Mouse (Mus musculus) myocyte (in vitro differentiated cells): ENCODE data around the gene Supt4a. TPM values are rescaled to one million over a fixed set of nuclear protein-coding genes. Genes with fewer than 3 reads are reported as not detected.

Experiments
- H3K27me3 ChIP-seq: one replicate; pipeline ENCODE4 v1.6.1; 2011; ENCODE audit not compliant: control insufficient read depth, insufficient read depth, insufficient read length
- H3K36me3 ChIP-seq: one replicate; pipeline ENCODE4 v1.6.1; 2011; ENCODE audit not compliant: control insufficient read depth, insufficient read depth
- H3K4me2 ChIP-seq: one replicate; pipeline ENCODE4 v1.6.1; 2011; ENCODE audit warnings: low read depth, control low read depth
- H3K4me3 ChIP-seq: one replicate; pipeline ENCODE4 v1.5.1; 2011; ENCODE audit warnings: mild to moderate bottlenecking, control low read depth, moderate library complexity
- H3K79me2 ChIP-seq: one replicate; pipeline ENCODE4 v1.6.1; 2011; ENCODE audit not compliant: control insufficient read depth, insufficient read depth
- H3ac ChIP-seq: one replicate; pipeline ENCODE4 v1.6.1; 2011; ENCODE audit not compliant: control insufficient read depth, insufficient read length
- CEBPB ChIP-seq: IDR thresholded peaks from 2 replicates; pipeline ENCODE4 v1.6.1; 2011; ENCODE audit warnings: mild to moderate bottlenecking, moderate library complexity; ENCODE audit not compliant: poor library complexity, insufficient read depth, severe bottlenecking
- E2F4 ChIP-seq: IDR thresholded peaks from one replicate; pipeline ENCODE4 v1.6.1; 2011; ENCODE audit warnings: mild to moderate bottlenecking, control low read depth, moderate library complexity; ENCODE audit not compliant: insufficient read depth
- MAX ChIP-seq: IDR thresholded peaks from one replicate; pipeline ENCODE4 v1.6.1; 2011; ENCODE audit warnings: low read depth, mild to moderate bottlenecking, control low read depth
- MYOD1 ChIP-seq, 3 experiments: IDR thresholded peaks; one replicate each; pipeline ENCODE4 v1.6.1; 2011; ENCODE audit warnings: control low read depth in 2 of 3, low read depth in 2 of 3, mild to moderate bottlenecking in 2 of 3, moderate library complexity in 1 of 3; ENCODE audit not compliant: insufficient read length in 2 of 3, control insufficient read depth in 1 of 3
- MYOG ChIP-seq, 3 experiments: IDR thresholded peaks; one replicate each; pipeline ENCODE4 v1.6.1; 2011; ENCODE audit warnings: control low read depth in 2 of 3, low read depth in 2 of 3, mild to moderate bottlenecking in 2 of 3; ENCODE audit not compliant: insufficient read length in 2 of 3, control insufficient read depth in 1 of 3, insufficient read depth in 1 of 3
- POLR2A ChIP-seq: IDR thresholded peaks from one replicate; pipeline ENCODE4 v1.6.1; 2011; ENCODE audit warnings: low read depth, mild to moderate bottlenecking, control low read depth, moderate library complexity; ENCODE audit not compliant: insufficient read length
- POLR2AphosphoS2 ChIP-seq: IDR thresholded peaks from one replicate; pipeline ENCODE4 v1.6.1; 2011; ENCODE audit warnings: low read depth, control low read depth; ENCODE audit not compliant: insufficient read length
- REST ChIP-seq: IDR thresholded peaks from one replicate; pipeline ENCODE4 v1.6.1; 2011; ENCODE audit warnings: mild to moderate bottlenecking, control low read depth, moderate library complexity; ENCODE audit not compliant: insufficient read depth, insufficient read length
- SRF ChIP-seq: IDR thresholded peaks from one replicate; pipeline ENCODE4 v1.6.1; 2011; ENCODE audit warnings: low read depth; ENCODE audit not compliant: control insufficient read depth, insufficient read length
- TCF12 ChIP-seq: IDR thresholded peaks from one replicate; pipeline ENCODE4 v1.6.1; 2011; ENCODE audit warnings: mild to moderate bottlenecking, control low read depth; ENCODE audit not compliant: poor library complexity, insufficient read depth, severe bottlenecking
- TCF3 ChIP-seq: IDR thresholded peaks from one replicate; pipeline ENCODE4 v1.6.1; 2011; ENCODE audit warnings: low read depth, control low read depth; ENCODE audit not compliant: insufficient read length
- USF1 ChIP-seq: IDR thresholded peaks from one replicate; pipeline ENCODE4 v1.6.1; 2011; ENCODE audit warnings: low read depth, mild to moderate bottlenecking, control low read depth, moderate library complexity
- polyA plus RNA-seq: library from polyadenylated mRNA; unstranded; fragments of >200 nt; fragmentation: generic; extraction: Trizol; gene quantifications from one replicate; pipeline ENCODE4 v1.2.1, GENCODE M21; 2012; ENCODE audit warnings: missing spikeins

The Supt4a gene
- 159 TPM for polyA plus RNA-seq

DNA sequence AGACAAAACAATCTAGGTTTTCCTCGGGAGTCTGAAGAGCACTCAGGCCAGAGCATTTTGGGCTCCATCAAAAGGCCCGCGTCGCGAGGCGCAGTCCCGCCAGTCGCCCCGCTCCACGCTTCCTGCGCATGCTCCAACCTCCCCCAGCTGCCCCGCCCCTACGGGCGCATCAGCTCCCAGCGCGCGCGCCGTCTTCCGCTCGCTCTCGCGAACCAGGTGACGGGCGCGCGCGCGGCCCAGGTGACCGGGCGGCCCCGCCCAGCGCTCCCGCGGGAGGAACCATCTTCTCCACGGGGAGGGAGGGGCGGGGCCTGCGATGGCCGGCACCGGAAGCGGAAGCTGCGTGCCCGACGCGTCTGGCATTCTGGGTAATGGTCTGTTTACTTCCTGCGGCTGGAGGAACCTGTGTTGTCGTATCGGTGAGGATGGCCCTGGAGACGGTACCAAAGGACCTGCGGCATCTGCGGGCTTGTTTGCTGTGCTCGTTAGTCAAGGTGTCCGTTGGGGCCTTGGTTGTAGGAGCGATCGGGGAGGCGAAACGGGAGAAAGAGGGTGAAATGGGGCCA, at the start of gene Supt4a:
TSS of gene Supt4a (plus strand) at position 378 of the 566 bp plus-strand sequence.
- H3K36me3 ChIP-seq = peaks cover 18% of the 10 kb centered on the region
- TF ChIP-seq MYOD1 (IDR thresholded peaks at IDR 0.05; ENCODE audit: control insufficient read depth in 1 of 3, insufficient read length in 2 of 3, low read depth in 2 of 3) = peak in 1 of 3 experiments; percentile 60
- no peak for TF ChIP-seq REST
- TF ChIP-seq TCF12 = no peak
- no peak for TF ChIP-seq USF1
- TF ChIP-seq CEBPB = no peak
- peak; percentile 60 for TF ChIP-seq E2F4
- peak in 2 of 3 experiments; percentile 30 to 46 for TF ChIP-seq MYOG (IDR thresholded peaks at IDR 0.05; ENCODE audit: control insufficient read depth in 1 of 3, insufficient read depth in 1 of 3, insufficient read length in 2 of 3, low read depth in 2 of 3)
- TF ChIP-seq SRF = no peak
- no peak for TF ChIP-seq MAX
- TF ChIP-seq TCF3 = no peak
- TF ChIP-seq POLR2AphosphoS2 = peak; percentile 66
- TF ChIP-seq POLR2A = peak; percentile 59
- H3K79me2 ChIP-seq = peaks cover 13% of the 10 kb centered on the region
- H3K4me2 ChIP-seq = peak within 1 kb of the TSS; percentile 86
- H3ac ChIP-seq = peak within 1 kb of the TSS; percentile 56
- H3K27me3 ChIP-seq = peaks cover 7% of the 10 kb centered on the region
- H3K4me3 ChIP-seq = peak within 1 kb of the TSS; percentile 91

DNA sequence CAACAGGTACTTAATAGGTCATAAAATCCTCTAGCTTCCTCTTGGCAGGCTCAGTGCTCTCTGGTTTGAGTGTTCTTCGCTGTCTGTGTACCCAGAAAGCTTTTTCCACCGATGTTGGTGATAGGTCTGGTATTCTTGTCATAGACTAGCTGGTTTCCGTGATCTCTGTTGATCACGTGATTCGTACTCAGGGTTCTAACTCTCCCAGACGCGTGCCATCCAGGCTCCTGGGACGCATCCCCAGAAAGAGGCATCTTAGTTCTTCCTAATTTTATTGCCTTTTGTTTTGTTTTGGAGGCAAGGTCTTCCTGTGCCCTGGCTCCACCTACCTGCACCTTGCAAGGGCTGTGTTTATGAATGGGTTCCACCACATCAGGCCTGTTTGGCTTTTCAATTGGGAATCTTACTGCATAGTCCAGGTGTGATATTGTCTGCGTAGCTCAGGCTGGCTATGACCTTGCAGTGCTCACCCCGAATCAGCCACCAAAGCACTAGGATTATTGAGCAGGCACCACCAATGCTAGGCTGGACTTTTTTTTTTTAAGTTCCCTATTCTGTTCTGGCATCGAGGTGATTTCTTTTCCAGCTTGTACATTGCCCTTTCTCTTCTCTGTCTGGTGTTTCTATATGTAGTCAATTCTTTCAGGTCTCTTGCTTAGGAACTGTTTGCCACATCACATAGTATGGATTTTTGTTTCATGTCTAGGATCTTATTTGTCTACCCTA, 48.7 kb upstream of the Supt4a start:
- Histone ChIP-seq H3K27me3 (peaks cover 60% of the 10 kb centered on the region), H3ac (no peak overlapping the region), H3K79me2 (no peaks in the 10 kb centered on the region), H3K4me3 (no peak overlapping the region), H3K4me2 (no peak overlapping the region), H3K36me3 (no peaks in the 10 kb centered on the region)
- no peak for TF ChIP-seq SRF
- no peak for TF ChIP-seq MAX
- no peak for TF ChIP-seq USF1
- TF ChIP-seq MYOG (IDR thresholded peaks at IDR 0.05; ENCODE audit: control insufficient read depth in 1 of 3, insufficient read depth in 1 of 3, insufficient read length in 2 of 3, low read depth in 2 of 3) = no peak
- TF ChIP-seq TCF3 = no peak
- TF ChIP-seq MYOD1 (IDR thresholded peaks at IDR 0.05; ENCODE audit: control insufficient read depth in 1 of 3, insufficient read length in 2 of 3, low read depth in 2 of 3) = no peak
- no peak for TF ChIP-seq POLR2AphosphoS2
- no peak for TF ChIP-seq CEBPB
- TF ChIP-seq E2F4 = no peak
- no peak for TF ChIP-seq REST
- no peak for TF ChIP-seq POLR2A
- TF ChIP-seq TCF12 = no peak

DNA sequence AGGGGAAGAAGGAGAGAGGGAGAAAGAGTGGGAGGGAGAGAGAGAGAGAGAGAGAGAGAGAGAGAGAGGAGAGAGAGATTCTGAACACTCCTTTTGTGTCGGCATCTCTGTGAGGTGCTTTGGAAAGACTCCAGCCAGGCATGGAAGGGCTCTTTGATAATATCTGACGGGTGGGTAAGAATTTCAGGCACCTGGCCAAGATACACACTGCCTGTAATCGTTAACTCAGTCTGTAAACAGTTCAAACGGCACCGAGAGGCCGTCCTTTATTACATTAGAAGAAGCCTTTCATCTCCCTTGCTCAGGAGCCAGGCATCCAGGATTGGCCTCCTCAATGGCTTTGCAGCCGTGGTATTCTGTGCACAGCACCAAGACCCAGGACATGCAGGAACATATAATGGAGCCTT, 47.9 kb upstream of the Supt4a start:
- H3K27me3 ChIP-seq = peaks cover 65% of the 10 kb centered on the region

GRCm38 (mm10) chr11:87690054-87690740, 47.2 kb upstream of the Supt4a start:
- H3K4me3 ChIP-seq = no peak overlapping the region
- H3K27me3 ChIP-seq = peaks cover 65% of the 10 kb centered on the region
- no peaks in the 10 kb centered on the region for H3K79me2 ChIP-seq
- no peaks in the 10 kb centered on the region for H3K36me3 ChIP-seq
- TF ChIP-seq MYOG (IDR thresholded peaks at IDR 0.05; ENCODE audit: control insufficient read depth in 1 of 3, insufficient read depth in 1 of 3, insufficient read length in 2 of 3, low read depth in 2 of 3) (no peak), E2F4 (no peak), MYOD1 (IDR thresholded peaks at IDR 0.05; ENCODE audit: control insufficient read depth in 1 of 3, insufficient read length in 2 of 3, low read depth in 2 of 3) (no peak), POLR2A (no peak), REST (no peak), SRF (no peak), CEBPB (no peak), TCF12 (no peak), USF1 (no peak), TCF3 (no peak), MAX (no peak), POLR2AphosphoS2 (no peak)
- no peak overlapping the region for H3ac ChIP-seq
- H3K4me2 ChIP-seq = no peak overlapping the region

More for the DNA sequence above, 47.9 kb upstream of the Supt4a start:
- no peak overlapping the region for H3K4me2 ChIP-seq
- H3K4me3 ChIP-seq = no peak overlapping the region
- H3ac ChIP-seq = no peak overlapping the region
- no peaks in the 10 kb centered on the region for H3K36me3 ChIP-seq
- no peaks in the 10 kb centered on the region for H3K79me2 ChIP-seq
- no peak for TF ChIP-seq CEBPB
- no peak for TF ChIP-seq TCF12
- TF ChIP-seq POLR2A = no peak
- TF ChIP-seq REST = no peak
- no peak for TF ChIP-seq SRF
